Mouse (Mus musculus) midbrain, embryonic 11.5 days (tissue): ENCODE data around the gene Rnf8. TPM values are rescaled to one million over a fixed set of nuclear protein-coding genes. Genes with fewer than 3 reads are reported as not detected.

Source experiments
- ATAC-seq: fragments of 200-750 bp; cut with Nextera tagmentation; 2 replicates; pipeline ENCODE4 v1.8.0; 2017; ENCODE audit warnings: moderate TSS enrichment, moderate library complexity; ENCODE audit not compliant: low FRiP score
- DNase-seq: peaks from one replicate; pipeline ENCODE4 v3.0.0; 2015; ENCODE audit warnings: low spot score; ENCODE audit errors: missing footprints
- H3K27ac ChIP-seq: fragments of 300-500 bp; sonication (generic); 2 replicates; pipeline ENCODE4 v1.5.1; 2014; ENCODE audit warnings: low read depth, low read length
- H3K27me3 ChIP-seq: fragments of 300-500 bp; sonication (generic); 2 replicates; pipeline ENCODE4 v1.6.1; 2014; ENCODE audit warnings: mild to moderate bottlenecking, low read length, moderate library complexity, mixed read lengths; ENCODE audit not compliant: control insufficient read depth, insufficient read depth
- H3K36me3 ChIP-seq: fragments of 300-500 bp; sonication (generic); 2 replicates; pipeline ENCODE4 v1.6.1; 2014; ENCODE audit warnings: mild to moderate bottlenecking, low read length, moderate library complexity, mixed read lengths; ENCODE audit not compliant: control insufficient read depth, insufficient read depth
- H3K4me1 ChIP-seq: fragments of 300-500 bp; sonication (generic); 2 replicates; pipeline ENCODE4 v1.6.1; 2014; ENCODE audit warnings: low read length; ENCODE audit not compliant: control insufficient read depth, insufficient read depth
- H3K4me2 ChIP-seq: fragments of 300-500 bp; sonication (generic); 2 replicates; pipeline ENCODE4 v1.6.1; 2014; ENCODE audit warnings: mild to moderate bottlenecking, moderate library complexity
- H3K4me3 ChIP-seq: fragments of 300-500 bp; sonication (generic); 2 replicates; pipeline ENCODE4 v1.5.1; 2014; ENCODE audit warnings: low read depth, low read length
- H3K9ac ChIP-seq: fragments of 300-500 bp; sonication (generic); 2 replicates; pipeline ENCODE4 v1.6.1; 2014; ENCODE audit warnings: low read length
- H3K9me3 ChIP-seq: fragments of 300-500 bp; sonication (generic); 2 replicates; pipeline ENCODE4 v1.6.1; 2016; ENCODE audit warnings: low read length; ENCODE audit not compliant: control insufficient read depth
- WGBS: fragments of 180-500 bp; shearing (Covaris S2); extraction: QIAGEN DNeasy Blood & Tissue Kit; methylation state at CpG from one replicate; pipeline ENCODE4 v1.1.7; 2014; 5-methylcytosine and 5-hydroxymethylcytosine counted together
- polyA plus RNA-seq: library from polyadenylated mRNA; unstranded; fragments of >200 nt; fragmentation: Nextera tagmentation; extraction: Ambion mirVana; gene quantifications from 2 replicates; pipeline ENCODE4 v1.2.1, GENCODE M21; 2014

Gene Rnf8
- polyA plus RNA-seq: 106 and 111 TPM in 2 replicates

- Histone ChIP-seq H3K4me3 (peak within 1 kb of the TSS; percentile 86), H3K4me1 (peaks cover 8% of the 10 kb centered on the region), H3K9me3 (no peaks in the 10 kb centered on the region), H3K27me3 (no peaks in the 10 kb centered on the region), H3K9ac (peak within 1 kb of the TSS; percentile 99), H3K36me3 (peaks cover 3% of the 10 kb centered on the region; the same call in 1 of the 2 replicates), H3K27ac (peak within 1 kb of the TSS; percentile 95), H3K4me2 (peak within 1 kb of the TSS; percentile 89)
- peak; percentile 100 for DNase-seq
- WGBS: 2% methylated on average over 52 of the region's 52 CpGs
- peak; percentile 93 for ATAC-seq
Measured at GRCm38 (mm10) chr17:29614115-29615023, at the start of gene Rnf8, which contains the start of gene Gm28043. Gene Rnf8 (plus strand): TSS chr17:29614790. Gene Gm28043 (plus strand): TSS chr17:29614876.

- Histone ChIP-seq H3K4me2 (no peak overlapping the region), H3K4me1 (no peaks in the 10 kb centered on the region), H3K36me3 (peaks cover 2% of the 10 kb centered on the region; the same call in 1 of the 2 replicates), H3K4me3 (no peak overlapping the region), H3K27ac (no peak overlapping the region), H3K27me3 (no peaks in the 10 kb centered on the region), H3K9me3 (no peaks in the 10 kb centered on the region), H3K9ac (no peak overlapping the region)
- DNase-seq: no peak
- 99% methylated on average over 5 of the region's 5 CpGs for WGBS
- ATAC-seq: no peak
Measured at GRCm38 (mm10) chr17:29565521-29565920, 49.1 kb upstream of the Rnf8 start.

GRCm38 (mm10) chr17:29568435-29568834 lies 46.2 kb upstream of the Rnf8 start:
- Histone ChIP-seq H3K9ac (no peak overlapping the region), H3K9me3 (no peaks in the 10 kb centered on the region), H3K4me1 (no peaks in the 10 kb centered on the region), H3K27me3 (no peaks in the 10 kb centered on the region), H3K4me2 (no peak overlapping the region), H3K36me3 (peaks cover 5% of the 10 kb centered on the region; the same call in 1 of the 2 replicates), H3K27ac (no peak overlapping the region), H3K4me3 (no peak overlapping the region)
- ATAC-seq (no peak), DNase-seq (no peak)
- WGBS: 94% methylated on average over 15 of the region's 15 CpGs

- Histone ChIP-seq H3K4me3 (no peak overlapping the region), H3K36me3 (peaks cover 7% of the 10 kb centered on the region; the same call in 1 of the 2 replicates), H3K9me3 (no peaks in the 10 kb centered on the region), H3K27ac (no peak overlapping the region), H3K27me3 (no peaks in the 10 kb centered on the region), H3K9ac (no peak overlapping the region), H3K4me1 (no peaks in the 10 kb centered on the region), H3K4me2 (no peak overlapping the region)
- DNase-seq: no peak
- no peak for ATAC-seq
- 84% methylated on average over 6 of the region's 6 CpGs for WGBS
Measured at GRCm38 (mm10) chr17:29569831-29570230, 44.8 kb upstream of the Rnf8 start.

- H3K27me3 ChIP-seq: no peaks in the 10 kb centered on the region
- DNase-seq (peak; percentile 60), ATAC-seq (no peak)
- no peak overlapping the region for H3K27ac ChIP-seq
- no peak overlapping the region for H3K4me2 ChIP-seq
- H3K9ac ChIP-seq: no peak overlapping the region
- no peaks in the 10 kb centered on the region for H3K4me1 ChIP-seq
- H3K9me3 ChIP-seq: no peaks in the 10 kb centered on the region
- H3K4me3 ChIP-seq: no peak overlapping the region
- 77% methylated on average over 4 of the region's 4 CpGs for WGBS
- H3K36me3 ChIP-seq: peaks cover 5% of the 10 kb centered on the region; the same call in 1 of the 2 replicates
Measured at GRCm38 (mm10) chr17:29579579-29580126, 34.9 kb upstream of the Rnf8 start.

GRCm38 (mm10) chr17:29583569-29583968 lies 31.0 kb upstream of the Rnf8 start:
- no peak overlapping the region for H3K9ac ChIP-seq
- H3K27ac ChIP-seq: no peak overlapping the region
- H3K9me3 ChIP-seq: no peaks in the 10 kb centered on the region
- 86% methylated on average over 5 of the region's 5 CpGs for WGBS
- ATAC-seq (no peak), DNase-seq (peak; percentile 39)
- no peak overlapping the region for H3K4me2 ChIP-seq
- no peaks in the 10 kb centered on the region for H3K27me3 ChIP-seq
- no peaks in the 10 kb centered on the region for H3K4me1 ChIP-seq
- H3K4me3 ChIP-seq: no peak overlapping the region
- no peaks in the 10 kb centered on the region; the same call in 1 of the 2 replicates for H3K36me3 ChIP-seq

- H3K27ac ChIP-seq: no peak overlapping the region
- no peak for ATAC-seq
- H3K27me3 ChIP-seq: no peaks in the 10 kb centered on the region
- no peaks in the 10 kb centered on the region for H3K9me3 ChIP-seq
- 88% methylated on average over 5 of the region's 5 CpGs for WGBS
- H3K4me2 ChIP-seq: no peak overlapping the region
- peak; percentile 80 for DNase-seq
- no peak overlapping the region for H3K9ac ChIP-seq
- no peaks in the 10 kb centered on the region for H3K4me1 ChIP-seq
- H3K36me3 ChIP-seq: no peaks in the 10 kb centered on the region; the same call in 1 of the 2 replicates
- H3K4me3 ChIP-seq: no peak overlapping the region
Measured at GRCm38 (mm10) chr17:29584306-29584705, 30.3 kb upstream of the Rnf8 start.

- no peaks in the 10 kb centered on the region; the same call in 1 of the 2 replicates for H3K36me3 ChIP-seq
Measured at GRCm38 (mm10) chr17:29584737-29585136, 29.9 kb upstream of the Rnf8 start.

GRCm38 (mm10) chr17:29585446-29585845 lies 29.1 kb upstream of the Rnf8 start:
- WGBS: 96% methylated on average over 6 of the region's 6 CpGs
- Histone ChIP-seq H3K4me1 (no peaks in the 10 kb centered on the region), H3K4me3 (no peak overlapping the region), H3K9ac (no peak overlapping the region), H3K27ac (no peak overlapping the region), H3K27me3 (no peaks in the 10 kb centered on the region), H3K9me3 (no peaks in the 10 kb centered on the region), H3K4me2 (no peak overlapping the region), H3K36me3 (no peaks in the 10 kb centered on the region)
- ATAC-seq (no peak), DNase-seq (no peak)

More at GRCm38 (mm10) chr17:29584737-29585136, 29.9 kb upstream of the Rnf8 start:
- DNase-seq (peak; percentile 65), ATAC-seq (no peak)
- H3K27me3 ChIP-seq: no peaks in the 10 kb centered on the region
- no peaks in the 10 kb centered on the region for H3K4me1 ChIP-seq
- H3K4me3 ChIP-seq: no peak overlapping the region
- H3K27ac ChIP-seq: no peak overlapping the region
- no peak overlapping the region for H3K4me2 ChIP-seq
- no peaks in the 10 kb centered on the region for H3K9me3 ChIP-seq
- H3K9ac ChIP-seq: no peak overlapping the region
- WGBS: 81% methylated on average over 3 of the region's 3 CpGs
